Mouse (Mus musculus) bone marrow, adult 2 months (tissue): ENCODE measurements around the gene Olfr203.
"Not testable (repeated sequence)": the region's sequence is repeated elsewhere in the genome, so short reads cannot be mapped to it uniquely, and the experiment has no call there.

Experiments used
- CTCF ChIP-seq: fragments of 200-500 bp; IDR thresholded peaks from 2 replicates; pipeline ENCODE4 v1.5.1; 2011; ENCODE audit warnings: low read length, control low read depth; ENCODE audit not compliant: control insufficient read depth, insufficient read depth
- POLR2A ChIP-seq: fragments of 200-500 bp; IDR thresholded peaks from 2 replicates; pipeline ENCODE4 v1.6.1; 2011; ENCODE audit warnings: low read depth, mild to moderate bottlenecking, control low read depth, low read length, borderline replicate concordance; ENCODE audit not compliant: control insufficient read depth

DNA sequence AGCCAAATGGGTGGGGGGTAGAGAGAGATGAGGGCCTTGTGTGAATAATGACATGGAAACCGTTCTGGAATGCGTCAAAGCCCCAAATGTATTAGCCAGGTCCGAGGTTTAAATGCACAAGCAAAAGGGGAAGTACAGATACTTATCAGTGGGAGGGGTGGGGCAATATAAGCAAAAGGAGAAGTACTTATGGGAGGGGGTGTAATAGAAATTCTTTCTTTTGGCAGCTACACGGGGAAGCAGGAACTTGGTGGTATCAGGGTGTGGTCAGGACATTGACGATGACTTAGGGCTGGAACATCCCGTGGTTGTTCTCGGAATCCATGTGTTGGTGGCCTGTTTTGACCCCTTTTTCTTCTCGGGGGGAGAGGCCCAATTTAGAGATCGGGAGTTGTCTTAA lies 11.1 kb upstream of the Olfr203 start:
- TF ChIP-seq POLR2A, CTCF: not testable (repeated sequence)
